Mouse (Mus musculus) E14TG2a.4 (cell line): ENCODE results near the gene Fam126a.

Experiments
- H3K27me3 ChIP-seq: 2 replicates; pipeline ENCODE4 v1.6.1; 2014; ENCODE audit warnings: low read length, control low read depth; ENCODE audit not compliant: insufficient read depth
- H3K36me3 ChIP-seq: 2 replicates; pipeline ENCODE4 v1.6.1; 2014; ENCODE audit warnings: low read length, control low read depth; ENCODE audit not compliant: insufficient read depth
- H3K4me1 ChIP-seq: replicated peaks from 2 replicates; pipeline ENCODE4 v1.6.1; 2014; ENCODE audit warnings: low read depth, low read length, control low read depth
- H3K4me3 ChIP-seq: replicated peaks from 2 replicates; pipeline ENCODE4 v1.5.1; 2014; ENCODE audit warnings: mild to moderate bottlenecking, low read length
- H3K9me3 ChIP-seq: 2 replicates; pipeline ENCODE4 v1.6.1; 2014; ENCODE audit warnings: low read length, control low read depth
- CTCF ChIP-seq: conservative IDR thresholded peaks from 2 replicates; pipeline ENCODE4 v1.5.1; 2014; ENCODE audit warnings: low read length
- NANOG ChIP-seq: IDR thresholded peaks from 2 replicates; pipeline ENCODE4 v1.6.1; 2014; ENCODE audit warnings: borderline replicate concordance, low read length, mixed read lengths
- POU5F1 ChIP-seq: IDR thresholded peaks from 2 replicates; pipeline ENCODE4 v1.6.1; 2014; ENCODE audit warnings: low read length, borderline replicate concordance

Gene Fam126a

DNA sequence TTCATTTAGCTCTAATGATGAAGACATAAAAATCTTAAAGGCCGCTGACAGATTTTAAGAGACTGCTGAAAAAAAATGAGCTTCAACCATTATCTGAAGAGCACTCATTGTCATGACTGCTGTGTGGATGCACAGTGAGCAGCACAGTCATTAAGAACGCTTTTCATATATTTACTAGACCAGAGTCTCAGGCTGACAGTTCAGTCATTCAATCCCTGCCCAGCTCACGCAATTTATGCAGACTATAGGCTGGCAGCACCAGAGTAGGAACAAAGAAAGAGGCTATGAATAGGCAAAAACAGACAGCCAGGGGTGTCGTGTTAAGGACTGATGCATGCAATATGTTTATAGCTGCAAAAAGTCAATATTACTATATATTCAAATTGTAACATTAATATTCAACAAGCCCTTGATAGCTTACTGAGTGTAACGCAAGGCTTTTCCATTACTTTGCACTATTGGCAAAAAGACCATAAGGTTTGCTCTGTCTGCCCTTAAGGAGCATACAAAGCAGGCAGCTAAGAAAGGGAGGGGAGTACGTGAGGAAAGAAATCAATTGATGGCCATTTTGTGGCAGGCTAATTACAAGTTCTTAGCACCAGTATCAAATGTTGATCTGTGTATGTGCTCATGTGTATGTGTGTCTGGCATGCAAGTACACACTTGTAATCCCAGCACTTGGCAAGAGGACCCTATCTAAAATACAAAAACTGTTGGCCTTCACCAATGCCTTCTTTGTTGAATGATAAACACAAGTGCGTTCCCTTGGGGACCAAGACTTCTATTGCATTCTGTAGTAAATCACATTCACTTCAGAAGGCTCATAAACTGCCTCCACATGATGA is 10.9 kb downstream of the Fam126a start:
- H3K9me3 ChIP-seq, result peaks cover 6% of the 10 kb centered on the region; the same call in 1 of the 2 replicates
- H3K4me3 ChIP-seq, result no peak overlapping the region
- peaks cover 23% of the 10 kb centered on the region for H3K4me1 ChIP-seq
- no peaks in the 10 kb centered on the region for H3K27me3 ChIP-seq
- TF ChIP-seq NANOG (no peak), POU5F1 (no peak), CTCF (no peak)
- no peaks in the 10 kb centered on the region for H3K36me3 ChIP-seq

DNA sequence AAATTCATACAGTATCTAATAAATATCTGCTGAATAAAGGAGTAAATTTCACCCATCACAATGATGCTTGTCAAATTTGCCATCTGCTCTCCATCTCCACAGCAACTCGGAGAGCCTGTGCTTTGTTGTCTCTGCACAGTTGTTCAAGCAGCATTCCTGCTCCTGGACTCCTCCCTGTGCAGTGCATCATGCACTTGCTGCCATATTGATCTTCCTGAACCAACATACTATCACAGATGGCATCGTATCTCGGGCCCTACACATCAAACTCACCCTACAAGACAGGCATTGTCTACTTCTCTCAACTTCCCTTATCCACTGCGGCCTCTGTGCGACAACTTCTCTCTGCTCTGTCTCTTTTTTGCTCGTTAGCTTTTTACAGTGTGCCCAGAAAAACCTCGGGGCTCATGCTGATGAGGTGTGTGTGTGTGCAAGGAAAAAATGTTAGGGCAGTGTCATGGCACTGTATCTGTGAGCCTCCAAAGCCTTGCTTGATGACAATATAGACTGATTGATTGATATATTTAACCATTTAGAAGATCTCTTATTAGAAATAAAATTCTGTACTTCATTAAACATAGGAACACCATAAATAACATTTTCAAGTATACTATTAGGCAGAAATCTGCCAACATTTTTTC is 11.7 kb downstream of the Fam126a start:
- H3K4me1 ChIP-seq, result peaks cover 23% of the 10 kb centered on the region
- TF ChIP-seq POU5F1, result no peak
- TF ChIP-seq NANOG, result no peak
- TF ChIP-seq CTCF, result no peak
- H3K27me3 ChIP-seq, result no peaks in the 10 kb centered on the region
- no peak overlapping the region for H3K4me3 ChIP-seq
- H3K9me3 ChIP-seq, result peaks cover 6% of the 10 kb centered on the region; the same call in 1 of the 2 replicates
- H3K36me3 ChIP-seq, result no peaks in the 10 kb centered on the region

DNA sequence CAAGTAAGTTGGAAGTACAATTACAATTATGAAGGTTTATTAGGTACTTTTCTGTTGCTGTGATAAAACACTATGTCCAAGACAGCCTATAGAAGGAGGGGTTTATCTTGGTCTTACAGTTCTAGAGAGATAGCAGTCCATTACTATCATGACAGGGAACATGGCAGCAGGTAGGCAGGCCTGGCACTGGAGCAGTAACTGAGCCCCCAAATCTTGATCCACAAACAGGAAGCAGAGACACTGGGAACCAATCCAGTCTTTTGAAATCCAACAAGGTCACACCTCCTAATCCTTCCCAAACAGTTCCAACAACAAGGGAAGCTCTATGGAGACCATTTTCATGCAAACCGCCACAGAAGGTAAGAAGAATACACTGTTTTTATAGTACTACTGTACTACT is 13.6 kb downstream of the Fam126a start:
- Histone ChIP-seq H3K27me3 (no peaks in the 10 kb centered on the region), H3K4me3 (no peak overlapping the region), H3K9me3 (peaks cover 6% of the 10 kb centered on the region; the same call in 1 of the 2 replicates), H3K4me1 (peaks cover 23% of the 10 kb centered on the region), H3K36me3 (no peaks in the 10 kb centered on the region)
- TF ChIP-seq NANOG (no peak), POU5F1 (no peak), CTCF (no peak)

DNA sequence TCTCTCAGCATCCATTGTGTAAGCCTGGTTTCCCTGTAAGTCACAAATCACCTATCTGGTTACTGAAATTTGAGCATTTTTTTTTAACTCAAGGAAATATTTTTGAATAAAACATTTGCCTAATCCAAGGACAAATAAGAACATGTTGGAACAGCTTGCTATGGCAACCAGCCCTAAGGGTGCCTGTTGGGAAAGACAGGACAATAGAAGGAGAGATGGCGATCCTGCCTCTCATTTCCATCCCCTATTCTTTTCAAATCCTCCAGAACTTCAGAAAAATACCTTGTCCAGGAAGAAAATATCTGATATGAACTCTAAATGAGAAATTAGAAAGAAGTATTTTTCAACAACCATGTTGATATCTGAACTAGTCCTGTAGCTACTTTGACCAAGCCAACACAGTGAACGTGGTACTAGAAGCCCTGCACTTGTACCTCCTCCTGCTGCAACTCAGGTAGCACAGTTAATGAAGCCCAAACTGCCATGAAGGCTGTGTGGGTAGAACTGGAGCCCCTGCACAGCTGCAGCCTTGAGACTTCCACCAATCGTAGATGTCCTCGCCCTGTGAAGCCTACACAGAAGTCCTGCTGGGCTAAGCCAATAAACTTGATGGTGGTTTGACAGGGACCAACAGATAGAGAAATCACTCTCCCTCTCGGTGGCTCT is 17.0 kb downstream of the Fam126a start:
- H3K27me3 ChIP-seq, result no peaks in the 10 kb centered on the region
- H3K36me3 ChIP-seq, result no peaks in the 10 kb centered on the region
- TF ChIP-seq NANOG (no peak), POU5F1 (no peak), CTCF (no peak)
- H3K9me3 ChIP-seq, result peaks cover 6% of the 10 kb centered on the region; the same call in 1 of the 2 replicates
- no peaks in the 10 kb centered on the region for H3K4me1 ChIP-seq
- H3K4me3 ChIP-seq, result no peak overlapping the region

DNA sequence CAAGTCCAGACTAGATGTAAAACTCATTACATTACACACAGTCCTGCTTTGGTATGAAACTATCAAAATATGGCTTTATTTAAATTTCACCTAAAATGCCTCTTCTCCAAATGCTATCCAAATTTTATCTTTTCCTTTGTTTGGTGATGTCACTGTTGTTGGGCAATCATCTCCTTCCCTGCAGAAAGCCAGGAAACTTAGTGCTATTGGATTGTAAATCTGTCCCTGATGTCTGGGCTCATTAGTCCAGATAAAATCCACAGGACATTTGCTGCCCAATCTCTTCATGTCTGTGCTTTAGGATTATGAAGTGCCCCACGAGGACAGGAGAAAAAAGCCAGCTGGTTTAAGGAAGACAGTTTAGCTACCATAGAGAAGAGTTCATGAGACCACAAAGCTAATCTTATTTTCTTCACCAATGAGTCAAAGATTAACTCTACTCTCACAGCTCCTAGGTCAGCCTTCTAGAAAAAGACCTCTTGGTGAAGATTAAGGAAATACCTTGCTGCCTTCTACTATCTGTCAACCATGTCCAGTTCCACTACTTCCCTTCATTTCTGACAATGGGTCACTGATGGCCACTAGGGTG is 31.3 kb downstream of the Fam126a start:
- TF ChIP-seq POU5F1, result no peak
- TF ChIP-seq NANOG, result no peak
- TF ChIP-seq CTCF, result no peak
- H3K4me3 ChIP-seq, result no peak overlapping the region

DNA sequence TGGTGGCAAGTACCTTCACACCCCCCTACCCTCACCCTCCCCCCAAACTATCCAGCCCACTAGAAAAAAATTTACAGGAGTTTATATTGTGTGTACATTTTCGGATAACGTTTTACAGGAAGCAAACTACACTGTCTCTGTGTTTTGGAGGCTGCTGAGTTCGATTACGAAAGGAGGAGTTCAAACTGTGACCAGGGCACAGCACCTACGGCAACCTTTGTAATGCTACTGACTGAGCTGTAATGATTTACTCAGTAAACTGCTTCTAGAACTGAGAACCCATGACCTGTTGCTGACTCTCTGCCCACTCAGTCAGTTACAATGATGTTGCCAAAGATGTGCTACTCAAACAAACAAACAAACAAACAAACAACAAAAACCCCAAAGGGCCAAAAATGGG is 34.5 kb downstream of the Fam126a start:
- no peaks in the 10 kb centered on the region for H3K36me3 ChIP-seq
- no peaks in the 10 kb centered on the region for H3K4me1 ChIP-seq
- TF ChIP-seq POU5F1, result no peak
- no peak for TF ChIP-seq NANOG
- TF ChIP-seq CTCF, result no peak
- peaks cover 7% of the 10 kb centered on the region for H3K9me3 ChIP-seq
- H3K4me3 ChIP-seq, result no peak overlapping the region
- H3K27me3 ChIP-seq, result no peaks in the 10 kb centered on the region

More for the DNA sequence above, 31.3 kb downstream of the Fam126a start:
- no peaks in the 10 kb centered on the region for H3K4me1 ChIP-seq
- no peaks in the 10 kb centered on the region for H3K36me3 ChIP-seq
- no peaks in the 10 kb centered on the region for H3K9me3 ChIP-seq
- H3K27me3 ChIP-seq, result no peaks in the 10 kb centered on the region

DNA sequence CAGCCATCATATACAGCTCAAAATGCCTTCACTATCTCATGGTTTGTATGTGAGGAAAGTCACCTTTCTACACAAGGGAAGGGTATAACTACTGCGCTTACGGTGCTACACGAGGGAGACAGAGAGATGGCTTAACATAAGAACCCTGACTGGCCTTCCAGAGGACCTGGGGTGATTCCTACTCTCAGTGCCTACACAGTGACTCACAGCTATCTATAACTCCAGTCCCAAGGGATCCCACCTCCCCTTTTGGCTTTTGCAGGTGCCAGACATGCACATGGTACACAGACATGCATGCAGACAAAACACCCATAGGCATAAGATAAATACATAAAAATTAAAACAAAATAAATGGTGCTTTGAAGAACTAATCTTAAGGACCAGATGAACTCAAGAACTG is 35.6 kb downstream of the Fam126a start:
- no peaks in the 10 kb centered on the region for H3K4me1 ChIP-seq
- H3K9me3 ChIP-seq, result peaks cover 7% of the 10 kb centered on the region
- TF ChIP-seq NANOG, result no peak
- no peak for TF ChIP-seq CTCF
- no peak for TF ChIP-seq POU5F1
- no peak overlapping the region for H3K4me3 ChIP-seq
- H3K36me3 ChIP-seq, result no peaks in the 10 kb centered on the region
- no peaks in the 10 kb centered on the region for H3K27me3 ChIP-seq

DNA sequence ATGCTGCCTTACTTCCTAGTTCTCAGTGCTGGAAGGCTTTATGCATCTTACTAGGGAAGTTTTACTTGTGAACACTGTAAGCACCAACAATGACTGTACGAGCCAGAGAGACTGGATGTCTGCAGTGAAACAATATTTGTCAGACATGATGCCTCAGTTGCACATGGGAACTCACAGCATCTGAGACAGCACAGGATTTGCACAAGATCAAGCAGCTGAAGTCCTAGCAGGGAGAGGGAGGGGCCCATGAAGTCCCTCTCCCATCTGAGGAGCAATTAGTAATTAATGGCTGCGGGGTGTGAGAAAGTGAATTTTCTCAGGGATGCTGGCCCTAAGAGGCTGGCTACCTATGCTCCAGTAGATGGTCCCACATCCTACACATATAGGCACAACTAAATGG is 36.3 kb downstream of the Fam126a start:
- Histone ChIP-seq H3K27me3 (no peaks in the 10 kb centered on the region), H3K36me3 (no peaks in the 10 kb centered on the region), H3K4me3 (no peak overlapping the region), H3K9me3 (peaks cover 7% of the 10 kb centered on the region), H3K4me1 (no peaks in the 10 kb centered on the region)
- TF ChIP-seq NANOG, result no peak
- TF ChIP-seq CTCF, result no peak
- TF ChIP-seq POU5F1, result no peak
